In genomic region chr13:116002391-116002899, GRCm38 (mm10) we compare ENCODE assay signal across 10 mouse cellular contexts.
DNase-seq lines count a peak whose midpoint lies in the region; ATAC-seq and TF ChIP-seq lines count a peak whose summit lies in the region.
"Had no signal": no experiment of that assay in that cellular context is flagged by ENCODE, and none has a peak within 500 bp of the region (broad histone marks: within the 10 kb centered on the region; RNA-seq: fewer than 3 reads in every experiment).

No protein-coding gene starts in this region.

- H3K9me3 ChIP-seq in kidney, postnatal 0 days (replicated peaks; ENCODE audit: low read length), result no peaks in the 10 kb centered on the region
- H3K9me3 ChIP-seq in kidney, embryonic 15.5 days (replicated peaks), result no peaks in the 10 kb centered on the region

- no peak for TF ChIP-seq CTCF in kidney, postnatal 0 days (IDR thresholded peaks at IDR 0.05; ENCODE audit: low read depth)

- no peak for ATAC-seq in kidney, postnatal 0 days (replicated peaks; ENCODE audit: low FRiP score, low read depth)
- ATAC-seq in kidney, embryonic 15.5 days (replicated peaks; ENCODE audit: low FRiP score), result no peak

- H3K4me1 ChIP-seq in kidney, postnatal 0 days (replicated peaks; ENCODE audit: insufficient read depth, low read length), result no peaks in the 10 kb centered on the region
- no peaks in the 10 kb centered on the region for H3K4me1 ChIP-seq in kidney, embryonic 15.5 days

- no peak overlapping the region for H3K4me3 ChIP-seq in kidney, postnatal 0 days (replicated peaks; ENCODE audit: low read depth, low read length)
- no peak overlapping the region for H3K4me3 ChIP-seq in kidney, embryonic 15.5 days (replicated peaks)
- H3K4me3 ChIP-seq: erythroblast, embryonic 14.5 days had no signal

- H3K9ac ChIP-seq in kidney, postnatal 0 days (ENCODE audit: low read depth, low read length), result no peak overlapping the region
- no peak overlapping the region for H3K9ac ChIP-seq in kidney, embryonic 15.5 days

- no peaks in the 10 kb centered on the region for H3K27me3 ChIP-seq in kidney, postnatal 0 days (ENCODE audit: insufficient read depth, low read length)
- H3K27me3 ChIP-seq in kidney, embryonic 15.5 days, result no peaks in the 10 kb centered on the region

- 36% methylated on average over 4 of the region's 4 CpGs for WGBS in kidney, postnatal 0 days
- 41% methylated on average over 4 of the region's 4 CpGs for WGBS in kidney, embryonic 15.5 days

- DNase-seq in kidney, postnatal 0 days (ENCODE audit: low spot score), result peak; percentile 4
- DNase-seq in brain, adult 2 months (ENCODE audit: low read depth, low spot score), result peak; percentile 71
- DNase-seq in gastrocnemius, adult 8-10 months (ENCODE audit: low spot score in 2 of 2), result peak; percentile 17 to 43
- peak; percentile 12 to 64 for DNase-seq in layer of hippocampus, postnatal 25 days (ENCODE audit: extremely low spot score in 1 of 2, low spot score in 1 of 2)
- peak; percentile 72 to 76 for DNase-seq in right cerebral cortex, postnatal 10 days (ENCODE audit: low spot score in 2 of 2)
- no peak for DNase-seq in thymus, postnatal 4 days
- DNase-seq in embryo, embryonic 9.5 days (ENCODE audit: extremely low spot score), result no peak

- no peak overlapping the region for H3K4me2 ChIP-seq in kidney, postnatal 0 days (ENCODE audit: low read length)
- no peak overlapping the region for H3K4me2 ChIP-seq in kidney, embryonic 15.5 days

- no peak overlapping the region for H3K27ac ChIP-seq in kidney, postnatal 0 days
- no peak overlapping the region for H3K27ac ChIP-seq in kidney, embryonic 15.5 days
- H3K27ac ChIP-seq: macrophage had no signal

- H3K36me3 ChIP-seq in kidney, postnatal 0 days (ENCODE audit: insufficient read depth, low read length), result no peaks in the 10 kb centered on the region
- no peaks in the 10 kb centered on the region for H3K36me3 ChIP-seq in kidney, embryonic 15.5 days

Comparison
In these comparisons a context has a peak if more than half of its experiments do, and no peak if none do; other contexts are left out.
1. DNase-seq: peak in kidney, postnatal 0 days (single experiment), brain, adult 2 months (single experiment), gastrocnemius, adult 8-10 months (2 of 2), layer of hippocampus, postnatal 25 days (2 of 2) and right cerebral cortex, postnatal 10 days (2 of 2); none in thymus, postnatal 4 days (single experiment) and embryo, embryonic 9.5 days (single experiment).